Mouse (Mus musculus) cerebellum, adult 11 months (tissue): ENCODE data around the gene Zfp59.
"Not testable (repeated sequence)": the region's sequence is repeated elsewhere in the genome, so short reads cannot be mapped to it uniquely, and the experiment has no call there.

Source experiments
- DNase-seq: peaks from one replicate; pipeline ENCODE4 v3.0.0; 2022

The Zfp59 gene

DNA sequence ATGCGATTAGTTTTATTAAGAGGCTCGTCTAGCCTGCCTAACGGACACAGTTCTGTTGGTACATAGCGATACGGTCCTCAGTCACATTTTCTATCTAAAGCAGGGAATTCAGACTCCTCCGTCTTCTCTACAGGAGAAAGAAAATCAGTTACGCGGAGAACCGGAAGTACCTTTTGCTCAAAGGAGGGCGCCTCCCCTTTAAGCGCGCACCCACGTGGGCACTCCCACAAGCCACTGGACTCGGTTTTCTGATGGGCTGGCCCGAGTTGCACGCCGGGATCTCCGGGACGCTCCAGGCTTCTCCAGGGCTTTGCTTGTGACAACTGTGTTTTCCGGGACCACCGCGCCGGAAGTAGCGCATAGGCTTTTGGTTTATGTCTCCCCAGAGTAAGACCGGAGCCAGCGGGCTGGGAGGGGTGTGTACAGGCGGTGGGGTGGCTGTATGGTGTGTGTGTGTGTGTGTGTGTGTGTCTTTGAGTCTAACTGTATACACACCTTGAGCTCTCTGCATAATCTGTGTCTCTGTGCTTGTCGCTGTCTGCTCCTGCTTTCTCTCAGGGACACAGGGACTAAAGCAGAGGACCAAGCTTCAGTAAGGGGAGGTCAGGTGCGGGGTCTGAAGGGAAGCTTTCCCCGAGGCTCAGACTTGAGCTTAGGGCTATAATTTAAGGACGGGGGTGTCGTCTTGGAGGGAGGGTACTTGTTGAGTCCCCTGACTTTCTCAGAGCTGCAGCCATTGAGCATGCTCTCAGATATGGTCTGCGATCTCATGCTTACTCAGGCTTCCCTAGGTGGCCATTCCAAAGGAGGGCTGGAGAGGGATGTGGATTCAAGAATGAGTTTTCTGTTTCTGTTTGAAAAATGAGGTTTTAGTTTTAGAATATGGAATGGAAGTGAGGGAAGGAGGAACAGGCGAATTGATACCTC, at the start of gene Zfp59:
Zfp59 (plus strand) TSS at position 285 of the 927 bp plus-strand sequence.
- peak; percentile 77 for DNase-seq

DNA sequence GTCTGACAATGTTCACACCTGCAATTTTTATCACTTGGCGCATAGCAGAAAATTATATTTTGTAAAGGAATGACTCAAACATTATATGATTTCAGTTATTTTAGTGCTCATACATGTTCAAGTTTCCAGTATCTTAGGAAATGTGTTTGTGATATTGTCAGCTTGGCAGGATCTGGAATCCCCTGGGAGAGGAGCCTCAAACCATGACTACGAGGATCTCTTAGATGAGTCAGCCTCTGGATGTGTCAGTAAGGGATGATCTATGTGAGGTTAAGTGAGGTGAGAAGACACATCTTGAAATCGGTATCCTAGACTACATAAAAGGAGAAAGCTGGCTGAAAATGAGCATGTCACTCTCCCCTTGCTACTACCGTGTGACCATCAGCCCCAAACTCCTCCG, 49.1 kb upstream of the Zfp59 start:
- DNase-seq, result no peak

GRCm38 (mm10) chr7:27793865-27794264, 44.5 kb upstream of the Zfp59 start:
- not testable (repeated sequence) for DNase-seq

DNA sequence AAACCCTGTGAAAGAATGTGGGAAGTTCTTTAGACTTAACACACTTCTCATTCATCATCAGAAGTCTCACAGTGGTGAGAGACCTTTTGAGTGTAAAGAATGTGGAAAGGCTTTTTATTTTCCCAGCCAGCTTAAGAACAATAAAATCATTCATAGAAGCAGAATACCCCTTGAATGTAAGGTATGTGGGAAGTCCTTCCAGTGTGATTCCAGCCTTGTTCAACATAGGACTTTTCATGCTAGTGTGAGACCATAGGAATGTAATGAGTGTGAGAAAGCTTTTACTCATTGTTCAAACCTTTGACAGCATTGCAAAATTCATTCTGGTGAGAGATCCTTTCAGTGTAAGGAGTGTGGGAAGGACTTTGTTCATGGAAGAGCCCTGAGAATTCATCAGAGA, 43.8 kb upstream of the Zfp59 start:
- DNase-seq, result no peak

DNA sequence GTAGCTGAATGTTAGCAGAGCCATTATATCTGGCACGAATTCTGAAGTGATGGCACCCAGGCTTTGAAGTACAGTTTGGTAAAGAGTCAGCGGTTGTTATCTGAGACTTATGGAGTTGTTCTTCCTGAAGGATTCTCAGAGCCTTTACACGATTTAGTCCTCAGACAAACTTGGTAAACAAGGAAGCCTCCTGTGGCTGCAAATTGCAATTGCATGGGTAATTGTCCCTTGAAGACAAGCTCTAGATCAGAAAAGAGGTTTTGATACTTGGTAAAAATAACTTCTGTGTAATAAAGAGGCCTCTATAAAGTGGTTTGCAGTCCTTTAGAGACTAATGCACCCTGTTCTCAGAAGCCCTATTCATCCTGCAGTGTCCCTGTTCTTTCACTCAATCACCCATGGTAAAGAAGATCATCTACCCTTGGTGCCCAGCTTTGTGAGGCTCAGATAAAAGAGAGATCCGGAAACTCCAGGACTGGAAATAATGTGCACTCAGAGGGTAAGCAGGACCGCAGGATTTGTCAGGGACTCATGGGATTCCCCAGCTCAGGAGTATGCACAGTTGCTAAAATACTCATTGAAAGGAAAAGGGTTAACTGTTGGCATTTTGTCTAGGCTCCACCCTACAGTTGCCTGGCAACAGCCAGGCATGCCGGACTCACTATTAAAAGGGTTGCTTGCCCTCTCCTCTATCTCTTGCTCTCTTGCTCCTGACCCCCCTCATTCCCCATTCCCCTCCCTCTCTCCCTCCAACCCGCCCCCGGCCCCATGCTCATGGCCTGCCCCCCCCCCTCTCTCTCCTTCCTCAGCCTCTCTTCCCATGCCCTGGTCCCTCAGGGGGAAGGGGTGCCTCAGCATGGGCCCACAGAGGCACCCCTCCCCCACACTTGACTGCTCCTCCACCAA, 40.2 kb upstream of the Zfp59 start:
- no peak for DNase-seq

DNA sequence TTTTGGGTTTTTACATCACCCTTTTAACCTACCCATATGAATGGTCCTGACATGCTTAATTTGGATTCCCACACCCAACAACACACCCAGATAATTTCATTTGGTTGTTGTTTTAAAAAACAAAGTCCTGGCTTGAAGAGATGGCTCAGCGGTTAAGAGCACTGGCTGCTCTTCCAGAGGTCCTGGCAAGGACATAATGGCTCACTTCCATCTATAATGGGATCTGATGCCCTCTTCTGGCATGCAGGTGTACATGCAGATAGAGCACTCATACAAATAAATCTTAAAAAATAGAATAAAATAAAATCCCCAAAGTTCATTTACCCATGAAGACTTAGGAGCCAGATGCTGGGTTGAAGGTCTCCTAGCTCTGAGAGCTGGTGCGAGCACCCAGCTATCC, 37.3 kb upstream of the Zfp59 start:
- DNase-seq, result no peak

DNA sequence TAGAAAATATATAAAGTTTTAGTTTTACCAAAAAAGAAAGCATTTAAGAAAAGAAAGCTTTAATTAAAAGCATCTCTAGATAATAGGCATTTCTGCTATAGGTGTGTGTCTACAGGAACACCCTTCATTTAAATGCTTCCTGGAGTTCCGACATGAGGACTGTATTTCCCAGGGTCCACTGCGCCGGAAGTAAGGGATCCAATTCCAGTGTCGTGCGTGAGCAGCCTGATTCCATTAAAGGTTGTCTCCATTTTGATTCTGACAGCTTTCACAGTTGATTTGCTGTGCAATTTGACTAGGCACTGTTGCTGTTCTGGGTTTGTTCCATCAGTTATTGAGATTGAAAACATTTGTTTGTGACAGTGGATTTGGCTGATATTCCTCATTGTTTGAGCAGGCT, 35.4 kb upstream of the Zfp59 start:
- DNase-seq, result no peak

DNA sequence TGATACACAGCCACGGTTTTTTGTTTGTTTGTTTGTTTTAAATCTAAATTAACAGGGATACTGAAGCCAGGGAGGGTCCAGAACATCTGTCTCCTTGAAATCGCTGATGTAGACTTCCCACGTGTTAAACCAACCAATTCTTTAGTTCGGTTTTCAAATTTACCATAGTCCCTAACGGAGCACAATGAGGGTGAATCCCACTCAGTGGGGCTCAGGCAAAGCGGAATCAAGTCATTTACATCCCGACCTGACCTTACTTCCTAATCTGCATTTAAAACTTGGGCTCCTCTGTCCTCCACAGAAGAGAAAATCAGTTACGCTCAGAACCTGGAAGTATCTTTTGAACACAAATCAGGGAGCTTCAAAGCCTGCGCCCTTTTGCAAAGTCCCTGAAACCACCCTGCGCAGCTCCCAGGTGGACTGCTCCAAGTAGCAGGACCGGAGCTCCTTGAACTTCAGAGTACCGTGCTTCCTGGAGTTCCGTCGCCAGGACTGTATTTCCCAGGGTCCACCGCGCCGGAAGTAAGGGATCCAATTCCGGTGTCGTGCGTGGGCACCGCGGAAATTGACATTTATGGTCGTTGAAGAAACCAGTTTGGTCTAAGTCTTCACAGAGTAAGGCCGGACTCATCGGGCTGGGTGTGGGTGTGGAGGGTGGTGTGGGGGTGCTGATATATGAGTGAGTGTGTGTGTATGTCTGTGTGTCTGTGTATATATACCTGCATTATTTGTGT, 33.9 kb upstream of the Zfp59 start:
- DNase-seq, result peak; percentile 63

DNA sequence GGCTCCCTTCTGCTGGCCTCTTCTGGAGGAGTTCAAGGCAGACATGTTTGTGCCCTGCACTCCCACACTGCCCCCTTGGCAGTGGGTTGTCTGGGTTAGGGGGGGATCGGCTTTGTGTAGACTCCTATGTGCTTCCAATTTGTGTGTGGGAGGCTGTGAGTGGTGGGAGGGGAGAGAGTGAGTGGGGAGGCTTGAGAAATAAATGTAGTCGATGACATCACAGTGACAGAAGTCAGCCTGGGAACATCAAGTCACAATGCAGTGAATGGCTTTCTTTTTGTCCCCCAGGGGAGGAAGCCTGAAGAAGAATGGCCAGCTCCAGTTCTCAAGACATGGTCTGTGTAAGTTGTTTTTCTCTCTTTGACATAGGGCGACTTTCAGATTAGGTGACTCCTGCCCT, 31.5 kb upstream of the Zfp59 start, which contains the start of gene Zfp626:
Zfp626 (plus strand) TSS at position 301 of the 400 bp plus-strand sequence.
- DNase-seq, result not testable (repeated sequence)

GRCm38 (mm10) chr7:27807305-27807704, 31.1 kb upstream of the Zfp59 start:
- DNase-seq, result not testable (repeated sequence)

GRCm38 (mm10) chr7:27818526-27819110, 19.8 kb upstream of the Zfp59 start:
- DNase-seq, result no peak

- DNase-seq, result no peak
These were observed 15.8 kb upstream of the Zfp59 start for GRCm38 (mm10) chr7:27822611-27823010.

GRCm38 (mm10) chr7:27834131-27834530, 4.3 kb upstream of the Zfp59 start:
- no peak for DNase-seq

DNA sequence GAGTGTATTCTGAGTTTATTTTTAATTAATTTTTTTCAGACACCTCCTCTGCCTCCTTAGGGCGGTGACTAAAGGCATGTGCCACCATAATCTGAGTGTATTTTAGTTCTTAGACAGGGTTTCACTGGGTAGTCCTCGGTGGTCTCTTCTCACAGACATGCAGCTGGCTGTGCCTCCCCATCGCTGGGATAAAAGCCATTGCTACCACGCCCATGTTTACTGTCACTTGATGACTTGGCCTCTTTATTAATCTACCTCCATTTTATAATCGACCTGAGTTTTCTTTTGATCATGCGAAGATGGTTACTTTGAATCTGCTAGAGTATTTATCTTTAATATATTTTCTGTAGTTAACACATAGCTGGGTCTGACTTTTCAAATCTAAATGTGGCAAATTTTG, 511 bp upstream of the Zfp59 start:
- DNase-seq, result no peak

- no peak for DNase-seq
These were observed 1.2 kb downstream of the Zfp59 start for GRCm38 (mm10) chr7:27839596-27839995.

DNA sequence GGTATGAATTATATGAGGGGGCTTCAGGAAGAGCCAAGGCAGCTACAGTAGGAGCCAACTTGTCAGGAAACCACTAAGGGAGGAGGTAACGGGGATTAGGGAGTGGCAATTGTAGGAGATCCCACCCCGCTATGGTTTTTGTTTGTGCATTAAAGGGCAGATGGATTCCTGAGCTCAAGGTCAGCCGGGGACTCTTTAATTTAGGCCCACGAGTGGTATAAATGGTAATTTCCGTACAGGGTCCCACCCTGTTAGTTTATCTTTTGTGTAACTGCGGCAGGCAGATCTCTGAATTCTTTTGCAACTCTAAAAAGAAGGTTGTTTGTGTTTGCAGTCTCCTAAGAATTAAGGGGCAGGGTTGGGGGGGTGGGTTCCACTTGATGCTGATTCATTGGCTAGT, 1.7 kb downstream of the Zfp59 start:
- no peak for DNase-seq

GRCm38 (mm10) chr7:27857227-27857626, 18.8 kb downstream of the Zfp59 start, which contains the start of gene Zfp607a:
Gene Zfp607a (plus strand): TSS chr7:27857527.
- no peak for DNase-seq

DNA sequence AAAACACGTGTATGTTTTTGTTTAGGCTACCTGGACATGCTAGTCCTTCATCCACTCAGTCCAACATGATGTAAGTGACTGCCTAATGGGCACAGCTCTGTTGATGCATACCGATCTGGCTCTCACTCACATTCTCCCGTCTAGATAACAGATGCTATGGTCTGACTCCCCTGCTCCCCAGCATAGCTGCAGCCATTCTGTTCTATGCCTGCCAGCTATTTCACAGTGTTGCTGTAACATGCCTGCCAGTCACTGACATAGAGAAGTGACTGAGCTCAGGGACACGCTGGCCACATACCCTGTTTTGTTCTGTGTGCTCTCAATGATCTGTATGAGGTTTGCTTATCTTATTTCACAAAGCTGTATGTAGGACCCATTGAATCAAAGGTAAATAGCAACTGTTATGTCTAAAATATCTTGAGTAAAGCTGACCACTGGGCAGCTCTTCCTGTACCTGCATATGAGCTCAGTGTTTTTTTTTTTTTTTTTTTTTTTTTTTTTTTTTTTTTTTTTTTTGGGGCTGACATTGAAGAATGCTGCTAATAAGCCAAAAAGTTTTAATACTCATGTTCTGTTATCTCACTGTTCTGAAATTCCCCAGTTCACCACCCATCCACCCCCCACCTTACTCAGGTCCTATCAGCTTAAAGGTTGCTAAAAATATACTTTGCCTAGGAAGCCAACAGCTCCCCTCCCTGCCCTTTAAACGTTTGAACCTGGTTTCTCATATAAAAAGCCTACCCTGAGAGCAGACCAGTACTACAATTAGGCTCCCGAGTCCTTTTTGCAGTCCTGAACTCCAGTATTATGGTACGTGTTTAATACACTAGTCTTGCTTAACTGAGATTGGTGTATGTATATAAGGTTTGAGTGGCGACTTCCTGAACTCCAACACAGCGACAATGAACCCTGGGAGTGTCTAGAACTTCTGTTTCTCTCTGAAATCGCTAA, 21.2 kb downstream of the Zfp59 start:
- no peak for DNase-seq

DNA sequence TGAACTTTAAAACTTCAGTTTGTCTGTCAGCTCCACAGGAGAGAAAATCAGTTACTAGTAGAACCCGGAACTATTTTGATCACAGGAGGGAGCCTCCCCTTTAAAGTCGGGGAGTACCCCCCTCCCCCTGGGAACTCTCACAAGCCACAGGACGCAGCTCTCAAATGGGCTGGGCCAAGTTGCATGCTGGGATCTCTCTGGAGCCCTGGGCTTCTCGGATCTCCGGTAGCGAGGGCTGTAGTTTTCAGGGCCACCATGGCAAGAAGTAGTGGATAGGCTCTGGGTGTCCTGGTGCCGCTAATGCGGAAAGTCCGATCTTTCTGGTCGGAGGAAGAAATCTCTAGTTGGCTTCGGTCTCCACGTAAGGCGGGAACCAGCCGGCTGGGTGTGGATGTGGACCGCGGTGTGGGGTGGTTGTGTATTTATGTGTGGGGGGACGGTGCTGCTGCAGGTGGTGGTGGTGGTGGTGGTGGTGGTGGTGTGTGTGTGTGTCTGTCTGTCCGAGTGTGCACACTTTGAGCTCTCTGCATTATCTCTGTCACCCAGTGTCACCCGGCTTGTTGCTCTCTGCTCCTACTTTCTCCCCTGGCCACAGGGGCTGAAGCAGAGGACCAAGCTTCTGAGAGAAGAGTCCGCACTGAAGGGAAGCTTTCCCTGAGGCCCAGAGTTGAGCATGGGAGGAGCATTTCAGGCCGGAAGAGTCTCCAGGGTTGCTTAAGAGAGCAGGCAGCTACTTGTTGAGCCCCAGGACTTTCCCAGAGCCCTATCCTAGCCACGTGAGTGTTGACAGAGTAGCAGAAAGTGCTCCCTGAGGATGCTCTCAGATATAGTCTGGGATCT, 22.2 kb downstream of the Zfp59 start:
- no peak for DNase-seq

- DNase-seq, result not testable (repeated sequence)
These were observed 24.2 kb downstream of the Zfp59 start for GRCm38 (mm10) chr7:27862578-27862977.
